Mouse (Mus musculus): Measurements from ENCODE around the gene Gm20481. TPM values are rescaled to one million over a fixed set of nuclear protein-coding genes. Genes with fewer than 3 reads are reported as not detected.
A peak's percentile ranks its signal among the peaks of the same experiment; 100 is the strongest.
"Not testable (repeated sequence)": the region's sequence is repeated elsewhere in the genome, so short reads cannot be mapped to it uniquely, and the experiment has no call there.

The Gm20481 gene
- not detected in 2 replicates for polyA plus RNA-seq (2015; fragmentation: Nextera tagmentation; extraction: Ambion mirVana)

DNA sequence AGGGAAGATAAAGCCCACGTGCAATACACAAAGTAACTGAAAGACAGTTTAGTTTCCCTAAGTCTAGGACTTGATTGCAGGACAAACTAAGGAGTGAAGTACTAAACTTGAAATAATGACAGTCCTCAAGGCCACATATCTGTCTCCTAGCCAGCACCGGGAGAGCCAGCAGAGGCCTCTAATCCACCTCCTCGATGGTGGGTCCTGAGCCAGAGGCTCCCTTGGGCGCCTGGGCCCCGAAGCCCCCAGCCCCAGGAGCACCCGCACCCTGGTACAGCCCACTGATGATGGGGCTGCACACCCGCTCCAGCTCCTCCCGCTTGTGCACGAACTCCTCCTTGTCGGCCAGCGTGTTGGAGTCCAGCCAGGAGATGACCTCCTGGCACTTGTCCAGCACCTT, at the start of gene Gm20481:
Gm20481 (plus strand) TSS at position 91 of the 400 bp plus-strand sequence.
- H3K27me3 ChIP-seq (ENCODE audit: control insufficient read depth, insufficient read depth, low read depth, low read length): peaks cover 22% of the 10 kb centered on the region
- not testable (repeated sequence) for H3K36me3 ChIP-seq (ENCODE audit: control insufficient read depth, insufficient read depth, low read length); H3K4me3 ChIP-seq (ENCODE audit: low read depth, low read length); H3K9ac ChIP-seq (ENCODE audit: low read depth, low read length); H3K27ac ChIP-seq (ENCODE audit: low read length); H3K4me1 ChIP-seq (ENCODE audit: control insufficient read depth, insufficient read depth, low read length); ATAC-seq; H3K4me2 ChIP-seq (ENCODE audit: low read length); H3K9me3 ChIP-seq (replicated peaks; ENCODE audit: control insufficient read depth, low read length, poor library complexity, severe bottlenecking)
- 59% methylated on average over 6 of the region's 11 CpGs for WGBS

DNA sequence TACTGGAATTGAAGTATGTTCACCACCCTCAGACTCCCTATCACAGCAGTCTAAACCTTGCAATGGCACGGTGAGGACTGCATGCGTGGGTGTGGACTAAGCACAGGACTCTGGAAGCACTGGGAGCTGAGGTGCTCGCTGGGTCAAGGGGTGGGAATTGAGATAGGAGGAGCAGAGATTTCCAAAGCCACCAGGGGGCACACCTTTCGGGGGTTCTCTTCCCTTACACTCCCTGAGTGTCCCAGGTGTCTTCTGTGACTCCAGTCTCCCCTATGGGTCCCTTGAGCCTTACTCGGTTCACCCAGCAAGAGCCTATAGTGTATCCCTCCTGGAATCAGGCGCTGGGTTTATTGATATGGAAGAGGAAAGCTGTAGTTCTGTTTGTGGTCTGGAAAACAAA, 46.8 kb upstream of the Gm20481 start:
- Histone ChIP-seq H3K27me3 (ENCODE audit: control insufficient read depth, insufficient read depth, low read depth, low read length) (no peaks in the 10 kb centered on the region), H3K4me1 (ENCODE audit: control insufficient read depth, insufficient read depth, low read length) (no peaks in the 10 kb centered on the region), H3K9me3 (replicated peaks; ENCODE audit: control insufficient read depth, low read length, poor library complexity, severe bottlenecking) (no peaks in the 10 kb centered on the region), H3K27ac (ENCODE audit: low read length) (no peak overlapping the region), H3K4me2 (ENCODE audit: low read length) (no peak overlapping the region), H3K4me3 (ENCODE audit: low read depth, low read length) (no peak overlapping the region), H3K9ac (ENCODE audit: low read depth, low read length) (no peak overlapping the region), H3K36me3 (ENCODE audit: control insufficient read depth, insufficient read depth, low read length) (no peaks in the 10 kb centered on the region)
- ATAC-seq: no peak
- 53% methylated on average over 6 of the region's 6 CpGs for WGBS

DNA sequence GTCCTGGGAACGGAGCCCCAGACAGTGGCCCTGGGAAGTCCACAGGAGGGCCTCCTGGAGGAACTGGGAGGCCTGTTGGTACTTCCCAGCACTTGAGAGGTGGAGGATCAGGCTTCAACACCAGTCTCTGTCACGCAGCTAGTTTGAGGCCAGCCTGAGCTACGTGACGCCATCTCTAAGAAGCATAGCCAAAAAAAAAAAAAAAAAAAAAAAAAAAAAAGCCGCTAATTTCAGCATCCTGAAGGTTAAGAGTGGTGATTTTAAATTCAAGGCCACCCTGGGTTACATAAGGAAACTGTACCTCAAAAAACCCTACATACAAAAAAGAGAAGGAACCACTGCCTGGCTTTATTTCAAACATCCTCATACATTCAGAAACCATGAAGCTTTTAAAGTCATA, 45.5 kb upstream of the Gm20481 start:
- Histone ChIP-seq H3K27ac (ENCODE audit: low read length) (no peak overlapping the region), H3K4me2 (ENCODE audit: low read length) (no peak overlapping the region), H3K9me3 (replicated peaks; ENCODE audit: control insufficient read depth, low read length, poor library complexity, severe bottlenecking) (no peaks in the 10 kb centered on the region), H3K36me3 (ENCODE audit: control insufficient read depth, insufficient read depth, low read length) (no peaks in the 10 kb centered on the region), H3K9ac (ENCODE audit: low read depth, low read length) (no peak overlapping the region), H3K4me3 (ENCODE audit: low read depth, low read length) (no peak overlapping the region), H3K4me1 (ENCODE audit: control insufficient read depth, insufficient read depth, low read length) (no peaks in the 10 kb centered on the region), H3K27me3 (ENCODE audit: control insufficient read depth, insufficient read depth, low read depth, low read length) (no peaks in the 10 kb centered on the region)
- ATAC-seq: no peak
- WGBS: 81% methylated on average over 5 of the region's 5 CpGs

DNA sequence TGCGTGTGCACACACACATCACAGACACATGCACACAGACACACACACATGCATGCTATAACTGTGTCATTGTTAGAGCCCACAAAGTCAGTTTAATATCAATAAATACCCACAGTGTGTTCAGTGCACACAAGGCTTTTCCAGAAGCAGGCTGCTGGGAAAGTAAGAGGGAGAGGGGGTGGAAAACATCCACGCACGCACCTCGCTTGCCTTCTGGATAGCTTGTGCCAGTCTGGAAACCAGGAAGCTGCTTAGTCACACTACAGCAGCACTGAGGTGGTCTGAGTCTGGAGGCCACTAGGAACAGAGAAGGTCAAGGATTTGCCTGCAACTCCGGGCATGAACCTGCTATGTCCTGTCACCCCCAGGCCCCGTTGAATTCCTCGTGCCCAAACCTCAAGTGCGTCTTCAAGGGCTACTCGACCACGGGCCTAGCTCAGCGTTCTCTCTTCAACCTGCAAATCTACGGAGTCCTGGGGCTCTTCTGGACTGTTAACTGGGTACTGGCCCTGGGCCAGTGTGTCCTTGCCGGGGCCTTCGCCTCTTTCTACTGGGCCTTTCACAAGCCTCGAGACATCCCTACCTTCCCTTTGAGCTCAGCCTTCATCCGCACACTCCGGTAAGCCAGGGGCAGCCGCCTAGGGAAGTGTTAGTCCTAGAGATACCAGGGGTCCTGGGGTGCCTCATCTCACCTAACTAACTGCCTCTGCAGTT, 42.2 kb upstream of the Gm20481 start:
- peaks cover 6% of the 10 kb centered on the region for H3K4me1 ChIP-seq (ENCODE audit: control insufficient read depth, insufficient read depth, low read length)
- H3K4me2 ChIP-seq (ENCODE audit: low read length): no peak overlapping the region
- no peaks in the 10 kb centered on the region for H3K36me3 ChIP-seq (ENCODE audit: control insufficient read depth, insufficient read depth, low read length)
- WGBS: 90% methylated on average over 18 of the region's 18 CpGs
- no peak overlapping the region for H3K9ac ChIP-seq (ENCODE audit: low read depth, low read length)
- no peaks in the 10 kb centered on the region for H3K9me3 ChIP-seq (replicated peaks; ENCODE audit: control insufficient read depth, low read length, poor library complexity, severe bottlenecking)
- H3K27ac ChIP-seq (ENCODE audit: low read length): no peak overlapping the region
- no peaks in the 10 kb centered on the region for H3K27me3 ChIP-seq (ENCODE audit: control insufficient read depth, insufficient read depth, low read depth, low read length)
- H3K4me3 ChIP-seq (ENCODE audit: low read depth, low read length): no peak overlapping the region
- no peak for ATAC-seq

DNA sequence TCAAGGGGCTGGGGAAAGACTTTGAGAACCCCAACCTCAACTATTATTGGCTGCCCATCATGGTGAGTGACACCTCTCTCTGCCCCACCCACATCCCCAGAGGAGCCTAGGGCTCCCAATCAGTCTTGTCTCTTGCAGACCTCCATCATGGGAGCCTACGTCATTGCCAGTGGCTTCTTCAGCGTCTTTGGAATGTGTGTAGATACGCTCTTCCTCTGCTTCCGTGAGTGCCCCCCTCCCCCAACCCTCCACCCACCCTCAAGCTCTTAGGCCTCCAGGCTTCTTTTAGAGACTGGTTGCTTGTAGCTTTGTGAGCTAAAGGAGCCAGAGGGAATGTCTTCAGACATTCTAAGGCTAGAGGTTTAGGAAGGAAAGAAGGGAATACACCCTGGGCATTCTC, 40.9 kb upstream of the Gm20481 start:
- no peak overlapping the region for H3K4me2 ChIP-seq (ENCODE audit: low read length)
- 74% methylated on average over 4 of the region's 4 CpGs for WGBS

DNA sequence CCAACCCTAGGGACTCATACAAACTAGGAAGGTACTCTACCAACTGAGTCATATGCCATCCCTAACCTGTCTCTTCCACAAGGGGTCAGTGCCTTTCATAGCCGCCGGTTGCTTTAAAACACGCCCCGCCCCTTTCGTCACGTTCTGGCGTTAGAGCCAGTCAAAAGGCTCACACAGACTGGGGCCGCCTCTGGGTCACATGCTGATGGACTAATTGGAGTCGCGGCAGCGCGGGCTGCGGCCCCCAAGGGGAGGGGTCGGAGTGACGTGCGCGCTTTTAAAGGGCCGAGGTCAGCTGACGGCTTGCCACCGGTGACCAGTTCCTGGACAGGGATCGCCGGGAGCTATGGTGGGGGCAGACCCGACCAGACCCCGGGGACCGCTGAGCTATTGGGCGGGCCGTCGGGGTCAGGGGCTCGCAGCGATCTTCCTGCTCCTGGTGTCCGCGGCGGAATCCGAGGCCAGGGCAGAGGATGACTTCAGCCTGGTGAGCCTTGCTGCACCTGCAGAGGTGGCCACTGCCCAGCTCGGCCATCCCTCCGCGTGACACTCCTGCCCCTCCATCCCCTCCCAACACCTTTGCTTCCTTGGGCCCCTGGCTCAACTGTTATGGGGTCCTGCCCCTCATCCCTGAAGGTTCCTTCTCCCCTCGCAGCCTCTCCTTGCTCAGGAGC, 38.5 kb upstream of the Gm20481 start, which contains the start of gene Neu1:
Neu1 (plus strand) TSS at position 193 of the 674 bp plus-strand sequence.
- Histone ChIP-seq H3K9me3 (replicated peaks; ENCODE audit: control insufficient read depth, low read length, poor library complexity, severe bottlenecking) (no peaks in the 10 kb centered on the region), H3K4me3 (ENCODE audit: low read depth, low read length) (peak within 1 kb of the TSS; percentile 81), H3K4me2 (ENCODE audit: low read length) (peak within 1 kb of the TSS; percentile 95), H3K9ac (ENCODE audit: low read depth, low read length) (peak within 1 kb of the TSS; percentile 79), H3K27me3 (ENCODE audit: control insufficient read depth, insufficient read depth, low read depth, low read length) (no peaks in the 10 kb centered on the region), H3K36me3 (ENCODE audit: control insufficient read depth, insufficient read depth, low read length) (peaks cover 9% of the 10 kb centered on the region; the same call in 1 of the 2 replicates), H3K27ac (ENCODE audit: low read length) (peak within 1 kb of the TSS; percentile 77), H3K4me1 (ENCODE audit: control insufficient read depth, insufficient read depth, low read length) (peaks cover 7% of the 10 kb centered on the region)
- WGBS: under 1% methylated on average over 37 of the region's 38 CpGs
- ATAC-seq: peak; percentile 98

More for the DNA sequence above, 40.9 kb upstream of the Gm20481 start:
- no peaks in the 10 kb centered on the region for H3K27me3 ChIP-seq (ENCODE audit: control insufficient read depth, insufficient read depth, low read depth, low read length)
- no peaks in the 10 kb centered on the region for H3K9me3 ChIP-seq (replicated peaks; ENCODE audit: control insufficient read depth, low read length, poor library complexity, severe bottlenecking)
- no peak for ATAC-seq
- H3K4me3 ChIP-seq (ENCODE audit: low read depth, low read length): no peak overlapping the region
- peaks cover 2% of the 10 kb centered on the region; the same call in 1 of the 2 replicates for H3K36me3 ChIP-seq (ENCODE audit: control insufficient read depth, insufficient read depth, low read length)
- peaks cover 7% of the 10 kb centered on the region for H3K4me1 ChIP-seq (ENCODE audit: control insufficient read depth, insufficient read depth, low read length)
- no peak overlapping the region for H3K27ac ChIP-seq (ENCODE audit: low read length)
- no peak overlapping the region for H3K9ac ChIP-seq (ENCODE audit: low read depth, low read length)

DNA sequence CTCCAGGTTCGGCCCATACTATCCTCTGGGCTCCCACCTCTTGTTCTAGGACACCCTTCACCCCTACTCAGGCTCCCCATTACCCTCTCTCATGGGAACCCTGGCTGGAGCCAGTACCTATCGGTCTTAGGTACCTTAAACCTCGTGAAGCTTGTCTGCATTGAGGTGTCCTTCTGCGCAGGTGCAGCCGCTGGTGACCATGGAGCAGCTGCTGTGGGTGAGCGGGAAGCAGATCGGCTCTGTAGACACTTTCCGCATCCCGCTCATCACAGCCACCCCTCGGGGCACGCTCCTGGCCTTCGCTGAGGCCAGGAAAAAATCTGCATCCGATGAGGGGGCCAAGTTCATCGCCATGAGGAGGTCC, 38.0 kb upstream of the Gm20481 start:
- H3K9me3 ChIP-seq (replicated peaks; ENCODE audit: control insufficient read depth, low read length, poor library complexity, severe bottlenecking): no peaks in the 10 kb centered on the region

DNA sequence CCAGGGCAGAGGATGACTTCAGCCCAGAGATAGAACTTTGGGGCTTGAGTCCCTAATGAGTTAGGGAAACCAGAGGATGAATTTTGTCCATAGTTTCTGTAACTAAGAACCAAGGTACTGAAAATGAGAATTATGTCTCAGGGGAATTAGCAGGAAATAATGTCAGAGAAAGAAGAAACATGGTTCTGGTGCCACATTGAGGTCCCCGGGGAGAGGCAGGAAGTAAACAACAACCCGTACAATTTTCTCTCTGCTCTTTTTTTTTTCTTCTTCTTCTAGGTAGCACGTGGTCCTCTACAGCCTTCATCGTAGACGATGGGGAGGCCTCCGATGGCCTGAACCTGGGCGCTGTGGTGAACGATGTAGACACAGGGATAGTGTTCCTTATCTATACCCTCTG, 37.4 kb upstream of the Gm20481 start:
- H3K36me3 ChIP-seq (ENCODE audit: control insufficient read depth, insufficient read depth, low read length): peaks cover 9% of the 10 kb centered on the region; the same call in 1 of the 2 replicates

More for the DNA sequence above, 38.0 kb upstream of the Gm20481 start:
- Histone ChIP-seq H3K4me3 (ENCODE audit: low read depth, low read length) (peak overlapping the region; percentile 81), H3K4me1 (ENCODE audit: control insufficient read depth, insufficient read depth, low read length) (peaks cover 7% of the 10 kb centered on the region), H3K27me3 (ENCODE audit: control insufficient read depth, insufficient read depth, low read depth, low read length) (no peaks in the 10 kb centered on the region), H3K4me2 (ENCODE audit: low read length) (peak overlapping the region; percentile 95), H3K27ac (ENCODE audit: low read length) (peak overlapping the region; percentile 77), H3K9ac (ENCODE audit: low read depth, low read length) (peak overlapping the region; percentile 79), H3K36me3 (ENCODE audit: control insufficient read depth, insufficient read depth, low read length) (peaks cover 9% of the 10 kb centered on the region; the same call in 1 of the 2 replicates)
- 5% methylated on average over 14 of the region's 14 CpGs for whole genome bisulfite sequencing
- ATAC-seq: peak; percentile 66; the same call in 1 of the 2 replicates

DNA sequence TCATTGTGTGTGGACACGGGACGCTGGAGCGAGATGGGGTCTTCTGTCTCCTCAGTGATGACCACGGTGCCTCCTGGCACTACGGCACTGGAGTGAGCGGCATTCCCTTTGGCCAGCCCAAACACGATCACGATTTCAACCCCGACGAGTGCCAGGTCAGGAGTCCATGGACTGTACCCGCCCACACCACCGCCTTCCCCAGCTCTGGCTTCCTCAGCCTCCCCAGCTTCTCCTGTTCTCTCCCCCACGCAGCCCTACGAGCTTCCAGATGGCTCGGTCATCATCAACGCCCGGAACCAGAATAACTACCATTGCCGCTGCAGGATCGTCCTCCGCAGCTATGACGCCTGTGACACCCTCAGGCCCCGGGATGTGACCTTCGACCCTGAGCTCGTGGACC, 35.7 kb upstream of the Gm20481 start:
- Histone ChIP-seq H3K36me3 (ENCODE audit: control insufficient read depth, insufficient read depth, low read length) (peaks cover 9% of the 10 kb centered on the region; the same call in 1 of the 2 replicates), H3K27ac (ENCODE audit: low read length) (no peak overlapping the region), H3K27me3 (ENCODE audit: control insufficient read depth, insufficient read depth, low read depth, low read length) (no peaks in the 10 kb centered on the region), H3K4me3 (ENCODE audit: low read depth, low read length) (no peak overlapping the region), H3K9ac (ENCODE audit: low read depth, low read length) (no peak overlapping the region), H3K4me2 (ENCODE audit: low read length) (no peak overlapping the region), H3K4me1 (ENCODE audit: control insufficient read depth, insufficient read depth, low read length) (peaks cover 7% of the 10 kb centered on the region), H3K9me3 (replicated peaks; ENCODE audit: control insufficient read depth, low read length, poor library complexity, severe bottlenecking) (no peaks in the 10 kb centered on the region)
- no peak for ATAC-seq
- 70% methylated on average over 24 of the region's 24 CpGs for WGBS

More for the DNA sequence above, 37.4 kb upstream of the Gm20481 start:
- no peak for ATAC-seq
- H3K27ac ChIP-seq (ENCODE audit: low read length): no peak overlapping the region; the same call in 1 of the 2 replicates
- H3K4me1 ChIP-seq (ENCODE audit: control insufficient read depth, insufficient read depth, low read length): peaks cover 7% of the 10 kb centered on the region
- WGBS: 89% methylated on average over 8 of the region's 8 CpGs
- H3K9ac ChIP-seq (ENCODE audit: low read depth, low read length): peak overlapping the region; percentile 79
- peak overlapping the region; percentile 81 for H3K4me3 ChIP-seq (ENCODE audit: low read depth, low read length)
- H3K27me3 ChIP-seq (ENCODE audit: control insufficient read depth, insufficient read depth, low read depth, low read length): no peaks in the 10 kb centered on the region
- no peaks in the 10 kb centered on the region for H3K9me3 ChIP-seq (replicated peaks; ENCODE audit: control insufficient read depth, low read length, poor library complexity, severe bottlenecking)
- H3K4me2 ChIP-seq (ENCODE audit: low read length): peak overlapping the region; percentile 95

All from midbrain, embryonic 16.5 days (tissue).